Mouse (Mus musculus) kidney, postnatal 36 days (tissue): ENCODE measurements around the gene Dock1.
A peak's percentile ranks its signal among the peaks of the same experiment; 100 is the strongest.

Experiments used
- DNase-seq, 2 experiments: peaks; one replicate each; pipeline ENCODE4 v3.0.0; 2021 to 2022; ENCODE audit warnings: mixed read lengths in 2 of 2

The Dock1 gene

GRCm38 (mm10) chr7:134670312-134671002 is at the start of gene Dock1:
Dock1 (plus strand) TSS chr7:134670654.
- peak; percentile 83 to 90 for DNase-seq

GRCm38 (mm10) chr7:134627906-134628305 is 42.5 kb upstream of the Dock1 start:
- no peak for DNase-seq

DNA sequence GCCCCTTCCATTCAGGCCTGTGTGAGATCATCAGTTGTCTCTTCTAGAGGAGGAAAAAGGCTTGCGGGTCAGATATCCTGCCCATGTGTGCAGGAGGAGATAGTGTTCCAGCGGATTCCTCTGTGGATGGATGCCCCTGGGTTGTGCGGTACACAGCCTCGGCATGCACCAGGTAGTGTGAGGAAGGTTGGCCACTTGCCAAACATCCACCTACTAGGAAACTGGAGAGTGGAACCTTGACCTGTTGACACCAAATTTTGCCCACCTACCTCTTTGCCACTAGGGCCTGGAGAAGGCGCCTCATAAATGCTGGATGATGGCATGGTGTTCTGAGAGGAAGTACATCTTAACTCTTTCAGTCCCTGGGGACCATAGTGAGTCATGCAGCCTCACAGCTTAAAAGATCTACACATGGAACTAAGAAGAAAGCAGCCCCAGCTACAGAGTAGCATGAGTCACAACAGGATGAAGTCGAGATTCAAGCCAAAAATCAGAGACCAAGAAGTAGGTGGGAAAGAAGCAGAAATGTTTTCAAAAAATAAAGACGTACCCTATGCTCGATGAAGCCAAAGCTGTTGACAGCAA is 20.1 kb upstream of the Dock1 start:
- DNase-seq = peak in 1 of 2 experiments; percentile 31

DNA sequence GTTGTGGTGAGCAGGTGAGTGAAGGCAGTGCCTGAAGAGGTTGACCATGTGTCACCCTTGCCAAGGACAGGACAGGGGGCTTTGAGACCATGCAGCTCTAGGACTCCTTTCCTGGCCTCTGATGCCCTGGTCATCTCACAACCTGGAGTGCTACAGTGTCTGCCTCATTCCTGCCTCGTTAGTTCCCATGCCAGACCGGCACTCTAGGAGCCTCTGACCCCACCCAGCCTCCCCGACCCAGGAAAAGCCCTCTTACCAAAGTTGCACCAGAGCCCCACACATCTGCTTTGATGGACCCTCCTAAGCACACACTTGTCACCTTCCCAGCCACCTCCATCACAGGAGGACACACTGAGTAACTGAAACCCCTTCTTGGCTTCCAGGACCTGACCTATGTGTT is 19.4 kb upstream of the Dock1 start:
- no peak for DNase-seq

DNA sequence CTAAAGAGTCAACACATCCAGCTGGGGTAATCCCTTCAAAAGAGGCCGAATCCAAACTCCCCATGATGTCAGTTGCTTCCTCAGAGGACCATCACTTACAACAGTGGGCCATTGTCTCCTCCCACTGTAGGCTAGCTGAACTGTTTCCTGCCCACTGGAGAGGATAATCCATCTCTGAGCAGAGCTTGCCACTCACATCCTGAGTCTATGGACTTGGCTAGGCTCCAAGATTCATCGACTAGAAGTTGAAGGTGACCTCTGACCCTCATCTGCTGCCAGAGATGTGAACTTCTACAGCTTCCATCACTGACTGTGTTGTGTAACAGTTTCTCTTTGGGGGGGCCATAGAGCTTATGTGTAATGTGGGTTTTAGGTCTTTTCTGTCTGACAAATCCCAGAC is 7.2 kb upstream of the Dock1 start:
- no peak for DNase-seq

DNA sequence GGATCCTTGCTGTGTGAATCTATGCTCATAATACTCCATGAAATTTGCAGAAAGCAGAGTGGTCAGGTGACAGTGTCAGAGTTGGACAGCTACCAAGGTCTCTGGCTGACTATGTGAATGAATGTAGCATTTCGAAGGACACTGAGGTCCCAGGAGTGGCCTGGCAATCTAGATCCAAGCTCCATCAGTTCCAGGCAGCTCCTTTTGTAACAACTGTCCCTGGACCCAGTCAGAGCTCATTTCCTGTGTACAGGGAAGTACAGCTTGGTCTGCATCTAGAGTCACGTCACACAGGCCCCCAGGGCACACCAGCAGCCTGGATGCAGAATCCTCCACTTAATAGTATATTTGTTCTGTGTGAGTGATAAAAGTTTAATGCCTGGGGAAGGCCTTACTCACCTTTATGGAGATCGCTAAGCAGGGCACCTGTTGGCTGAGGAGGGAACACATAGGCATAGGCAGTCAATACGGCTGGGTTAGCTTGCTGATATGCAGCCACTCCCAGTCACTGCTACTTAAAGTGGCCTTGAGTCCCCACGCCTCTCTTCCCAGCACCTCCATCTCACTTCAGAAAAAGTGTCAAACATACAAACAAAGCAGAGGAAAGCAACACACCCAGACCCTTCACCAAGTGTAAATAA is 4.7 kb upstream of the Dock1 start:
- DNase-seq = no peak

- DNase-seq = no peak
These were observed 3.2 kb upstream of the Dock1 start for GRCm38 (mm10) chr7:134667271-134667702.

- no peak for DNase-seq
These were observed 761 bp upstream of the Dock1 start for GRCm38 (mm10) chr7:134669474-134670311.

GRCm38 (mm10) chr7:134671003-134671461 is 578 bp downstream of the Dock1 start:
- DNase-seq = peak; percentile 45 to 66

- DNase-seq = peak; percentile 44 to 55
These were observed 1.0 kb downstream of the Dock1 start for GRCm38 (mm10) chr7:134671467-134671901.

- no peak for DNase-seq
These were observed 2.7 kb downstream of the Dock1 start for GRCm38 (mm10) chr7:134673135-134673534.

- peak; percentile 51 to 68 for DNase-seq
These were observed 3.5 kb downstream of the Dock1 start for GRCm38 (mm10) chr7:134673952-134674351.

DNA sequence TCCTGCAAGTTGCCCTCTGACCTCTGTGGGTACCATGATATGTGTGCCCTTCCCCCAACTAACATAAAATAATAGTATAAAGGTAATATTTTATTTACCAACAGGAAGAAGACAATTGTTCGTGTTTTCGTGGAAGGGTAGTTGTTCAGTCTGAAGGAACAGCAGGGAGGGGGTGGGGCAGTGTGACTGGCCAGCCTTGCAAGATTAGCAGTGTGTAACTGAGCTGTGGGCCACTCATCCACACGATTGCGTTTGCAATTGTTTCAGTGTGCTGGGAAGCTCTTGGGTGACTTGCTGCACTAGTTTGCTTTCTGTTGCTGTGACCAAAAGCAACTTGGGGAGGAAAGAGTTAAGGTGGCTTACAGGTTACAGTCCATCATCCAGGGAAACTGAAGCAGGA is 7.4 kb downstream of the Dock1 start:
- DNase-seq = peak in 1 of 2 experiments; percentile 39

DNA sequence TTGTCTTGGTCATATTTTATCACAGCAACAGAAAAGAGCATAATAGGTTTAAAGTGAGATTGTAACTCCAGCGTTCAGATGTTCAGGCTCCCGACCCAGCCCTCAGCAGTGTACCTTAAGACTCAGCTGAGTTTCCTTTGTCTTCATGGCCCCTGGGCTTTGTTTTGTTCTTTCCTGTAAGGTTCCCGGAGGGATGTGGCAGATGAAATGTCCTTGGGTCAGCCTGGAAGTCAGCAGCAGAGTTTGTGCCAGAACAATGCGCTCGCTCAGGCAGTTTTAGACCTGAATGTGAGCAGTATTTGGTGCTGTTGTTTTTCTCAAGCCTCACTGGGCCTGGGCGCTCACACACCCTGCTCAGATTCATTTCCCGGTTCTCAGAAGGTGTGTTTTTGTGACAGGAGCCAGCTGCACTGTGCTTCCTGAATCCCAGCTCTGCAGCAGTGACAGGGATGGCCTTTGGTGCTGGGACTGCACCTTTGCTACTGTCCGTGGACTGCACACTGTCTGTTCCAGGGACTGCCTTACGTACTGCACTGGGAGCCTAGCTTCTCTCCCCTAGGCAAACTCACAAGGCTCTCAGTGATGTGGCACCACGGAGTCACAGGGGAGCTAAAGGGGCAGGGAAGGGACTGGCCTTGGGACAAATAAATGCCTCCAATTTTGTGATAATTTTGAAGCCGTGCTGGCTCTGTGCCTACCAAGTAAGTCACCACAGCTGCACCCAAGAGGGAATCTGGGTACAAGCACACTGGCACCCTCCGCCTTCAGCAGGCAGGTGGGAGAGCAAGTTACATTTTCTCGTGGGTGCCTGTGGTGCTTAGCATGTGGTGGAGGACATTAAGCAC is 9.1 kb downstream of the Dock1 start:
- peak; percentile 50 for DNase-seq

GRCm38 (mm10) chr7:134680161-134680560 is 9.7 kb downstream of the Dock1 start:
- no peak for DNase-seq

DNA sequence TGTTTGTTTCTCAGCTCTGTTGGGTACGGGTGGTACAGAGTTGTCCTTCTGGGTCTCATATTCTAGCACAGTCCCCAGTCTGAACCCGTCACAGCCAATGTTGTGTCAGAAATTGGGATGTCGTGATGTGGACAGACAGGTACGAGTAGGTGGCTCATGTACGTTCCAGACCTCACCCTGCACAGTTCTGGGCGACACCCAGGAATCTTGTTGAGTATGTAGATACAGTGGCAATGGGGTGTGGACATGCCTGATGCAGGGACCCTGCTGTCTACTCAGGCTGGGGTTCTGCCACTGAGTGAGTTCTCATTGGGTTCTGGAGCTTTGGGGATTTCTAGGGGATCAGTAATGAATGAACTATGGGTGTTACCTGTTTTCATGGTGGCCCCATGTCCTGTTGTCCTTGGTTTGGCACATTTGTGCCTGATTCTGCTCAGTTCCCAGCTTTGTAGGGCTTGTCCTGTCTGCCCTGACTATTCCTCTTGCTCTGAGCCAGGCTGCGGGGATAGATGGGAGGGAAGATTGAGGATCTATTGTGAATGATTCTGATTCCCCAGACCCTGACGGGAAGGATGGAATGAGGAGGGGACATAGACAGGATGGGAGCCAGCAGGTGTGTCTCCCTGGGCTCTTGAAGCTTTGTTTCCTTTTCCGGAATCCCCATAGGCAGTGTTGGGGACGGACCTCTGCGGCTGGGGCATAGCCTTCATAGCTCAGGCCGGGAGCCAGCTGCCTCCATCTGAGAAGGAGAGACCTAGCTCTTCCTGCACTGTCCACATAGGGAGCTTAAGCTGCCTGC is 11.5 kb downstream of the Dock1 start:
- no peak for DNase-seq

DNA sequence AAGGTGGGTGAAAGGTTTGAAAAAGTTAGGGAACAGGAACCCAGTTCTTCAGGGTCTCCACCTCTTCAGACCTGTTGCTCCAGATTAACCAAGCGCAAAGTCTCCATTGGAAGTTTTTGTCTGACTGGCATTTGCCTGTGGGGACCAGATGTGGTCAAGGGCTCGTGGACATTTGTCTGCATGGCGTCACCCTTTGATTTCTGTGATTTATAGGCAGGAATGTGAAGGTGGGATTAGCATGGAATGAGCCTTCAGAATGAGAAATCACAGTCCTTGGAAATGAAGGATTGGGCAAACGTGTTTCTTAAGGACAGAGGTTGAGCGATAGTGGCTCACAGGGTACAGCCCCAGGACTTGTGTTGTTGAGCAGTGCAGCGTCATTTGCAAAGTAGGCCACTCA is 17.9 kb downstream of the Dock1 start:
- DNase-seq = no peak

DNA sequence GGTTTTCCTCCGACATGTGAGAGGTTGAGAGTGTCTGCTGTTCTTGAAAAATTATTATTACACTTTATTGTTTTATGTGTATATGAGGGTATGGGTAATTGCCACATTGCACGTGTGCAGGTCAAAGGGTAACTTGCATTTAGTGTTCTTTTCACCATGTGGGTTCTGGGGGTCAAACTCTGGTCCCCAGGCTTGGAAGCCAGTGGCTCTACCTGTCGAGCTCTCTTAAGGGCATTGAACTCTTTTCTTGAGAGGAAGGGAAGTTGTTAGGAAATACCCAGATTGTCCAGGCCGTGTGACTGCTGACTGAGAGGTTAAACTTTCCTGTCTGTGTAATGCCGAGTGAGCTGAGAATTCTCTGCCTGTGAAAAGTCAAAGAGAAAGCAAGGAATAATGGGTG is 19.7 kb downstream of the Dock1 start:
- DNase-seq = no peak

DNA sequence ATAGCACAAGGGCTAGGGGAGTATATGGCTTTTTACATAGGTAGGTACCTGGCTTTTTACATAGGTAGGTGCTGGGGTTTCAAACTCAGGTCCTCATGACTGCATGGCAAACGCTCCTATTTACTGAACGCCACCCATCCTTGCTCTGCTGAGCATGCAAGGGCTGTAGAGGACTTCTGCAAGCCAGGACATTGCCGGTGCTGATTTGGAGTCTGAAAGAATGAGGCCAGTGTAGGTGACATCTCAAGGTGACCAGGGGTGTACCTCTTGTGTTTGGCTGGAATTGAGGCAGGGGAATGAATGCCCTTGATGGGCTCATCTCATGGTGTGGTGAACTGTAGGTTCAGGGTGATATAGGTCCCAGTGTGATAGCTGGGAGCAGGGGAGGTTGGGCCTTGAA is 20.4 kb downstream of the Dock1 start:
- DNase-seq = no peak

DNA sequence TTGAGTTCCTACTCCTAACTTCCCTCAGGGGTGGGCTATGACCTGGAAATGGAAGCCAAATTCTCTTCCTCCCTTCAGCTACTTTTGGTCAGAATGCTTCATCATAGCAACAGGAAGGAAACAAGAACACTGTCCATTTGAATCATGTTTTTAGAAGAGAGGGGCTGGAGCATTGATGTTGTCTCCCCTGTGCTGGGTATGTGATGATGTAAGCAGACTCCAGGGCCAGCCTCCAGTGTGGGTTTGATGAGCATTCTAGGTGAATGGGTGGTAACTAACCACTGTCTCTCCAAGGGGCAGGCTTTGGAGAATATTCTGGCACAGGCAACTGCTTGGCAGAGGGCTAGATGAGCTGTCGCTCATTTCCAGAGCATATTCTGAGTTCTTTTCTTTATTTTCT is 22.9 kb downstream of the Dock1 start:
- no peak for DNase-seq

- no peak for DNase-seq
These were observed 25.0 kb downstream of the Dock1 start for GRCm38 (mm10) chr7:134695431-134695830.
